Mouse (Mus musculus): ENCODE measurements around the gene Iqsec1. TPM values are rescaled to one million over a fixed set of nuclear protein-coding genes. Genes with fewer than 3 reads are reported as not detected.

Gene Iqsec1
- polyA plus RNA-seq, 1 experiment from 2014 or later: 4.2 TPM

- WGBS (ENCODE audit: insufficient replicate concordance): 65% methylated on average over 18 of the region's 18 CpGs
- no peak overlapping the region for H3K4me3 ChIP-seq (ENCODE audit: low read depth, low read length)
- ATAC-seq (peak; percentile 73), DNase-seq (peak; percentile 58)
- peak overlapping the region; percentile 54 for H3K4me2 ChIP-seq (ENCODE audit: low read depth, low read length)
- H3K4me1 ChIP-seq (ENCODE audit: insufficient read depth): peaks cover 18% of the 10 kb centered on the region; the same call in 1 of the 2 replicates
- H3K27ac ChIP-seq (ENCODE audit: low read depth): peak overlapping the region; percentile 52; the same call in 1 of the 2 replicates
- peak overlapping the region; percentile 18 for H3K9ac ChIP-seq (replicated peaks)
- no peaks in the 10 kb centered on the region for H3K36me3 ChIP-seq (replicated peaks; ENCODE audit: insufficient read depth, low read length)
- no peak for TF ChIP-seq EP300 (IDR thresholded peaks at IDR 0.05; ENCODE audit: low read depth)
- no peak for TF ChIP-seq CTCF (IDR thresholded peaks at IDR 0.05; ENCODE audit: low read depth)
- no peaks in the 10 kb centered on the region for H3K27me3 ChIP-seq (ENCODE audit: insufficient read depth, low read length)
- no peaks in the 10 kb centered on the region for H3K9me3 ChIP-seq (ENCODE audit: low read length)
Observed at GRCm38 (mm10) chr6:90763959-90764591, 224.4 kb downstream of the Iqsec1 start.

DNA sequence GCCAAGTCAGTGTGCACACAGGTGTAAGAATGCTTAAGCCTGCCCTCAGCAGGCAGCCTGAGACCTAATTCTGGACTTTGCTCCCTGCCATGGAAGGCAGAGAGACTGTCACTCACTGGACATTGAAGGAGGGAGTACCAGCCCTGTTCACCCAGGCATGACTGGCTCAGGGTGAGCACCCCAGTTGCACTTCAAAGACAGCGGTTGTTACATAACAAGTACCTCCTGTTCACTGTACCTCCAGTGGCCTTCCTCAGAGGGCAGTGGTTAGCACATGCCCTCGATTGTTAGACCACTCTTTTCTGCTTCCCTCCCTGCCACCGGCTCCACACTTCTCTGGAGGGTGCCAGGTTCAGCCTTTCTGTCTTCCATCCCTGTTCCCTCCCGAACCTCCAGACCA lies 225.2 kb downstream of the Iqsec1 start:
- Histone ChIP-seq H3K36me3 (replicated peaks; ENCODE audit: insufficient read depth, low read length) (no peaks in the 10 kb centered on the region), H3K9me3 (ENCODE audit: low read length) (no peaks in the 10 kb centered on the region), H3K4me3 (ENCODE audit: low read depth, low read length) (peak overlapping the region; percentile 22; the same call in 1 of the 2 replicates), H3K4me2 (ENCODE audit: low read depth, low read length) (peak overlapping the region; percentile 54), H3K4me1 (ENCODE audit: insufficient read depth) (peaks cover 20% of the 10 kb centered on the region), H3K27me3 (ENCODE audit: insufficient read depth, low read length) (no peaks in the 10 kb centered on the region), H3K9ac (replicated peaks) (peak overlapping the region; percentile 26), H3K27ac (ENCODE audit: low read depth) (0 out of 2 replicates have a peak overlapping the region, but pooled peaks have one; percentile 44)
- ATAC-seq: no peak
- no peak for DNase-seq
- TF ChIP-seq CTCF (IDR thresholded peaks at IDR 0.05; ENCODE audit: low read depth): no peak
- no peak for TF ChIP-seq EP300 (IDR thresholded peaks at IDR 0.05; ENCODE audit: low read depth)
- WGBS (ENCODE audit: insufficient replicate concordance): 47% methylated on average over 4 of the region's 4 CpGs

DNA sequence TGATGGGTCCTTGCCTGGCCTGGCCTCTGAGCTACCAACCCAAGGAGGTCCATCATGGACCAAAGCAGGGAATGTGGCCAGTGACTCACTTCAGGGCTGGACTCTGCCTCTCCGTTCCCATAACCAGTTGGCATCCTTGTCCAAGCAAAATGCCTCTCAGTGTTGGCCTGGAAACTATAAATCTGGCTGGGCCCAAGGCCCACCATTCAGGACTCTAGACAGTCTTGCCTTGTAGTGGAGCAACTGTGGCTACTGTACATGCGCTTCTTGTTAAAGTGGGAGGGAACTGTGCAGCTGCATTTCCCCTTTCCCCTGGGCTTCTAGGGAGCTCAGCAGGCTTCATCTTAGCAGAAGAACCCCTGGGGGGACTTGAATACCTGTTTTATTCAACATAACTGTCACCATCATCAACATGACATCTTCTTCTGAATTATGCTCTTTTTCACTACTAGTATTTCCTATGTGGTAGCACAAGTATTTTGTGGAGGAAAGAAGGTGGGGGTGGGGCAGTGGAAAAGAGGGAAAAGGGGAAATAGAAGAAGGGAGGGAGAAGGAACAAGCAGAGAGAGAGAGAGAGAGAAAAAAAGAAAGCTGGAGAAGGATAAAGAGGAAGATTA lies 226.3 kb downstream of the Iqsec1 start:
- Histone ChIP-seq H3K9me3 (ENCODE audit: low read length) (no peaks in the 10 kb centered on the region), H3K4me3 (ENCODE audit: low read depth, low read length) (no peak overlapping the region), H3K4me2 (ENCODE audit: low read depth, low read length) (no peak overlapping the region), H3K27ac (ENCODE audit: low read depth) (no peak overlapping the region), H3K9ac (replicated peaks) (no peak overlapping the region), H3K4me1 (ENCODE audit: insufficient read depth) (peaks cover 29% of the 10 kb centered on the region), H3K36me3 (replicated peaks; ENCODE audit: insufficient read depth, low read length) (no peaks in the 10 kb centered on the region), H3K27me3 (ENCODE audit: insufficient read depth, low read length) (no peaks in the 10 kb centered on the region)
- DNase-seq: no peak
- WGBS (ENCODE audit: insufficient replicate concordance): 68% methylated on average over 2 of the region's 2 CpGs
- no peak for TF ChIP-seq CTCF (IDR thresholded peaks at IDR 0.05; ENCODE audit: low read depth)
- no peak for TF ChIP-seq EP300 (IDR thresholded peaks at IDR 0.05; ENCODE audit: low read depth)
- no peak for ATAC-seq

- no peaks in the 10 kb centered on the region for H3K27me3 ChIP-seq (ENCODE audit: insufficient read depth, low read length)
- peaks cover 33% of the 10 kb centered on the region for H3K4me1 ChIP-seq (ENCODE audit: insufficient read depth)
- H3K27ac ChIP-seq (ENCODE audit: low read depth): no peak overlapping the region
- no peak overlapping the region for H3K9ac ChIP-seq (replicated peaks)
- no peaks in the 10 kb centered on the region for H3K36me3 ChIP-seq (replicated peaks; ENCODE audit: insufficient read depth, low read length)
- DNase-seq (no peak), ATAC-seq (no peak)
- 89% methylated on average over 4 of the region's 4 CpGs for WGBS (ENCODE audit: insufficient replicate concordance)
- H3K4me2 ChIP-seq (ENCODE audit: low read depth, low read length): no peak overlapping the region
- no peaks in the 10 kb centered on the region for H3K9me3 ChIP-seq (ENCODE audit: low read length)
- no peak for TF ChIP-seq EP300 (IDR thresholded peaks at IDR 0.05; ENCODE audit: low read depth)
- H3K4me3 ChIP-seq (ENCODE audit: low read depth, low read length): no peak overlapping the region
Observed at GRCm38 (mm10) chr6:90761301-90762056, 227.0 kb downstream of the Iqsec1 start.

GRCm38 (mm10) chr6:90760886-90761285 lies 227.6 kb downstream of the Iqsec1 start:
- H3K27ac ChIP-seq (ENCODE audit: low read depth): no peak overlapping the region
- H3K36me3 ChIP-seq (replicated peaks; ENCODE audit: insufficient read depth, low read length): no peaks in the 10 kb centered on the region
- no peaks in the 10 kb centered on the region for H3K27me3 ChIP-seq (ENCODE audit: insufficient read depth, low read length)
- H3K4me2 ChIP-seq (ENCODE audit: low read depth, low read length): no peak overlapping the region
- no peak overlapping the region for H3K9ac ChIP-seq (replicated peaks)
- TF ChIP-seq EP300 (IDR thresholded peaks at IDR 0.05; ENCODE audit: low read depth): no peak
- no peak for TF ChIP-seq CTCF (IDR thresholded peaks at IDR 0.05; ENCODE audit: low read depth)
- DNase-seq: no peak
- peaks cover 33% of the 10 kb centered on the region for H3K4me1 ChIP-seq (ENCODE audit: insufficient read depth)
- ATAC-seq: no peak
- WGBS (ENCODE audit: insufficient replicate concordance): 51% methylated on average over 5 of the region's 5 CpGs
- H3K9me3 ChIP-seq (ENCODE audit: low read length): no peaks in the 10 kb centered on the region
- H3K4me3 ChIP-seq (ENCODE audit: low read depth, low read length): no peak overlapping the region

GRCm38 (mm10) chr6:90759754-90760153 lies 228.7 kb downstream of the Iqsec1 start:
- DNase-seq (no peak), ATAC-seq (no peak)
- peaks cover 33% of the 10 kb centered on the region for H3K4me1 ChIP-seq (ENCODE audit: insufficient read depth)
- TF ChIP-seq CTCF (IDR thresholded peaks at IDR 0.05; ENCODE audit: low read depth) (no peak), EP300 (IDR thresholded peaks at IDR 0.05; ENCODE audit: low read depth) (no peak)
- no peak overlapping the region for H3K27ac ChIP-seq (ENCODE audit: low read depth)
- H3K4me2 ChIP-seq (ENCODE audit: low read depth, low read length): no peak overlapping the region
- no peaks in the 10 kb centered on the region for H3K27me3 ChIP-seq (ENCODE audit: insufficient read depth, low read length)
- no peak overlapping the region for H3K4me3 ChIP-seq (ENCODE audit: low read depth, low read length)
- H3K9ac ChIP-seq (replicated peaks): no peak overlapping the region
- WGBS (ENCODE audit: insufficient replicate concordance): 70% methylated on average over 2 of the region's 2 CpGs
- no peaks in the 10 kb centered on the region for H3K9me3 ChIP-seq (ENCODE audit: low read length)
- no peaks in the 10 kb centered on the region for H3K36me3 ChIP-seq (replicated peaks; ENCODE audit: insufficient read depth, low read length)
